30 mouse cellular contexts compared by ENCODE assay signal in the genomic region with DNA sequence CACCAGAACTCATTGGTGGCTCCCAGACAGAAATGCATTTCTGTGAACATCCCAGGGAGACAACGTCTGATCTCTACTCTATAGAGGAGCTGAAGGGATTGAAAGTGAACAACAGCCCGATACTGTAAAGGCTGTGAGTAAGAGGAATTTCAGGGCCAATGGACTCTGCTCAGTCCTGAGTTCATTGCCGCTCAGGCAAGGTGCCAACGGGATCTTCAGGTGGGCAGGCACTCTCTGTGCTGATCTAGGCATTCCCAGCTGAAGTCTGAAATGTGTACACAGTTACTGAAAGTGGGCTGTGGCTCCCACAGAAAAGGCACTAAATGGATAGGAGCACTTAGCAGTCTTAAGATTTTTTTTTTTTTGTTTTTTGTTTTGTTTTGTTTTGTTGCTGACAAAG. TPM values are rescaled to one million over a fixed set of nuclear protein-coding genes. Genes with fewer than 3 reads are reported as not detected.
A peak's percentile ranks its signal among the peaks of the same experiment; 100 is the strongest.
DNase-seq lines count a peak whose midpoint lies in the region; ATAC-seq lines count a peak whose summit lies in the region.
"Had no signal": no experiment of that assay in that cellular context is flagged by ENCODE, and none has a peak within 500 bp of the region (broad histone marks: within the 10 kb centered on the region; RNA-seq: fewer than 3 reads in every experiment).

No protein-coding gene starts in this region.

- no peaks in the 10 kb centered on the region for H3K27me3 ChIP-seq in kidney, embryonic 14.5 days (ENCODE audit: control insufficient read depth, insufficient read depth, low read length)
- no peaks in the 10 kb centered on the region for H3K27me3 ChIP-seq in liver, embryonic 16.5 days (ENCODE audit: control insufficient read depth, insufficient read depth, low read depth, low read length)
- H3K27me3 ChIP-seq in liver, embryonic 11.5 days (replicated peaks; ENCODE audit: control insufficient read depth, insufficient read depth, low read length): no peaks in the 10 kb centered on the region
- H3K27me3 ChIP-seq: embryonic facial prominence, embryonic 12.5 days; forebrain, embryonic 15.5 days; limb, embryonic 12.5 days; lung, embryonic 15.5 days; neural tube, embryonic 15.5 days; Patski; stomach, embryonic 15.5 days had no signal

- no peaks in the 10 kb centered on the region for H3K36me3 ChIP-seq in kidney, embryonic 14.5 days (ENCODE audit: control insufficient read depth, insufficient read depth, low read length)
- no peaks in the 10 kb centered on the region for H3K36me3 ChIP-seq in liver, embryonic 16.5 days (ENCODE audit: control insufficient read depth, insufficient read depth)
- H3K36me3 ChIP-seq in liver, embryonic 11.5 days (ENCODE audit: control insufficient read depth, insufficient read depth, low read length): no peaks in the 10 kb centered on the region
- H3K36me3 ChIP-seq: embryonic facial prominence, embryonic 12.5 days; forebrain, embryonic 10.5 days; forebrain, embryonic 15.5 days; heart, embryonic 12.5 days; limb, embryonic 12.5 days; lung, embryonic 15.5 days; midbrain, embryonic 10.5 days; midbrain, embryonic 15.5 days; neural tube, embryonic 15.5 days; stomach, embryonic 15.5 days had no signal

- peak; percentile 63 for DNase-seq in kidney, adult 18-20 months
- DNase-seq in liver, embryonic 11.5 days (ENCODE audit: low spot score): no peak
- peak; percentile 78 for DNase-seq in kidney, postnatal 14 days
- DNase-seq in heart, adult 9 months (ENCODE audit: low spot score in 2 of 2): no peak
- no peak for DNase-seq in right cerebral cortex, adult 18-20 months
- DNase-seq: adrenal gland, postnatal 10 days; cerebellum, adult 11 months; cerebellum, adult 9-11 months; embryo, embryonic 11 days; gastrocnemius, postnatal 36 days; heart, adult 18-20 months; layer of hippocampus, adult 9-11 months; retina, postnatal 1 day; right cerebral cortex, postnatal 25 days had no signal

- no peak overlapping the region for H3K4me2 ChIP-seq in kidney, embryonic 14.5 days (replicated peaks; ENCODE audit: low read depth, low read length)
- no peak overlapping the region for H3K4me2 ChIP-seq in liver, embryonic 16.5 days (ENCODE audit: low read depth, low read length)
- no peak overlapping the region for H3K4me2 ChIP-seq in liver, embryonic 11.5 days
- H3K4me2 ChIP-seq: embryonic facial prominence, embryonic 12.5 days; forebrain, embryonic 15.5 days; heart, embryonic 12.5 days; hindbrain, embryonic 14.5 days; limb, embryonic 12.5 days; lung, embryonic 15.5 days; midbrain, embryonic 15.5 days; neural tube, embryonic 15.5 days; stomach, embryonic 15.5 days had no signal

- H3K27ac ChIP-seq in kidney, embryonic 14.5 days (ENCODE audit: low read depth, low read length): no peak overlapping the region
- H3K27ac ChIP-seq in liver, embryonic 16.5 days (ENCODE audit: low read length): no peak overlapping the region
- H3K27ac ChIP-seq in liver, embryonic 11.5 days (ENCODE audit: low read depth, low read length): no peak overlapping the region
- H3K27ac ChIP-seq: embryonic facial prominence, embryonic 12.5 days; forebrain, embryonic 10.5 days; forebrain, embryonic 15.5 days; hindbrain, embryonic 14.5 days; limb, embryonic 12.5 days; liver, embryonic 14.5 days; lung, embryonic 15.5 days; midbrain, embryonic 10.5 days; midbrain, embryonic 15.5 days; neural tube, embryonic 15.5 days; stomach, embryonic 15.5 days had no signal

- no peak overlapping the region for H3K4me3 ChIP-seq in kidney, embryonic 14.5 days (ENCODE audit: low read length)
- H3K4me3 ChIP-seq in liver, embryonic 16.5 days (ENCODE audit: low read depth, low read length): no peak overlapping the region
- H3K4me3 ChIP-seq in liver, embryonic 11.5 days (ENCODE audit: low read depth, low read length): no peak overlapping the region
- H3K4me3 ChIP-seq: embryonic facial prominence, embryonic 12.5 days; forebrain, embryonic 10.5 days; forebrain, embryonic 15.5 days; heart, embryonic 12.5 days; limb, embryonic 12.5 days; lung, embryonic 15.5 days; midbrain, embryonic 10.5 days; midbrain, embryonic 15.5 days; neural tube, embryonic 15.5 days; stomach, embryonic 15.5 days had no signal

- no peaks in the 10 kb centered on the region; the same call in 1 of the 2 replicates for H3K9me3 ChIP-seq in kidney, embryonic 14.5 days (ENCODE audit: control insufficient read depth, low read length)
- no peaks in the 10 kb centered on the region for H3K9me3 ChIP-seq in liver, embryonic 16.5 days (replicated peaks; ENCODE audit: control insufficient read depth, low read length)
- no peaks in the 10 kb centered on the region for H3K9me3 ChIP-seq in liver, embryonic 11.5 days (ENCODE audit: control insufficient read depth, low read length)
- H3K9me3 ChIP-seq: embryonic facial prominence, embryonic 12.5 days; forebrain, embryonic 10.5 days; forebrain, embryonic 15.5 days; heart, embryonic 12.5 days; limb, embryonic 12.5 days; lung, embryonic 15.5 days; midbrain, embryonic 10.5 days; midbrain, embryonic 15.5 days; neural tube, embryonic 15.5 days; stomach, embryonic 15.5 days had no signal

- ATAC-seq in kidney, embryonic 14.5 days (ENCODE audit: low FRiP score, low TSS enrichment): no peak
- ATAC-seq in liver, embryonic 16.5 days (ENCODE audit: low read depth): peak; percentile 56; the same call in 1 of the 2 replicates
- ATAC-seq in liver, embryonic 11.5 days (replicated peaks; ENCODE audit: low FRiP score): no peak
- ATAC-seq: forebrain, embryonic 15.5 days; inflammation-experienced regulatory T-cells, adult 6 months; midbrain, embryonic 15.5 days; Patski had no signal

- no peaks in the 10 kb centered on the region for H3K4me1 ChIP-seq in kidney, embryonic 14.5 days (ENCODE audit: control insufficient read depth, insufficient read depth, low read length)
- H3K4me1 ChIP-seq in liver, embryonic 16.5 days (ENCODE audit: control insufficient read depth, low read depth, low read length): no peaks in the 10 kb centered on the region
- H3K4me1 ChIP-seq in liver, embryonic 11.5 days (replicated peaks; ENCODE audit: control insufficient read depth, insufficient read depth, low read length): no peaks in the 10 kb centered on the region
- H3K4me1 ChIP-seq: heart, embryonic 12.5 days; lung, embryonic 15.5 days; stomach, embryonic 15.5 days had no signal

- H3K9ac ChIP-seq in kidney, embryonic 14.5 days (ENCODE audit: low read depth, low read length): no peak overlapping the region
- no peak overlapping the region for H3K9ac ChIP-seq in liver, embryonic 16.5 days (ENCODE audit: low read depth, low read length)
- H3K9ac ChIP-seq in liver, embryonic 11.5 days (ENCODE audit: low read depth, low read length): no peak overlapping the region
- H3K9ac ChIP-seq: embryonic facial prominence, embryonic 12.5 days; forebrain, embryonic 15.5 days; heart, embryonic 12.5 days; hindbrain, embryonic 14.5 days; limb, embryonic 12.5 days; liver, embryonic 14.5 days; lung, embryonic 15.5 days; midbrain, embryonic 15.5 days; neural tube, embryonic 15.5 days; stomach, embryonic 15.5 days had no signal

- 89% methylated on average over 4 of the region's 4 CpGs for WGBS in kidney, embryonic 14.5 days
- 62% methylated on average over 4 of the region's 4 CpGs for WGBS in liver, embryonic 16.5 days (ENCODE audit: insufficient replicate concordance)
- 87% methylated on average over 4 of the region's 4 CpGs for WGBS in liver, embryonic 11.5 days

RNA-seq across cellular contexts. Expression of a gene that starts 19.8 kb away (rescaled TPM):
- 286 and 318 TPM in 2 replicates for polyA plus RNA-seq in kidney, embryonic 14.5 days (2014; fragmentation: Nextera tagmentation; extraction: Ambion mirVana)
- polyA plus RNA-seq in liver, embryonic 16.5 days (2015; fragmentation: Nextera tagmentation; extraction: Ambion mirVana): 170 and 188 TPM in 2 replicates
- polyA plus RNA-seq in liver, embryonic 11.5 days (2014; fragmentation: Nextera tagmentation; extraction: Ambion mirVana): 361 and 380 TPM in 2 replicates

Comparison
In these comparisons a context has a peak if more than half of its experiments do, and no peak if none do; other contexts are left out.
1. DNase-seq: peak in kidney, adult 18-20 months (single experiment) and kidney, postnatal 14 days (single experiment); none in liver, embryonic 11.5 days (single experiment), heart, adult 9 months (0 of 2) and right cerebral cortex, adult 18-20 months (single experiment).